Mouse (Mus musculus): ENCODE measurements around the gene Adgrf3. TPM values are rescaled to one million over a fixed set of nuclear protein-coding genes. Genes with fewer than 3 reads are reported as not detected.
A peak's percentile ranks its signal among the peaks of the same experiment; 100 is the strongest.

Adgrf3 gene
- polyA plus RNA-seq, 1 experiment: not detected

DNA sequence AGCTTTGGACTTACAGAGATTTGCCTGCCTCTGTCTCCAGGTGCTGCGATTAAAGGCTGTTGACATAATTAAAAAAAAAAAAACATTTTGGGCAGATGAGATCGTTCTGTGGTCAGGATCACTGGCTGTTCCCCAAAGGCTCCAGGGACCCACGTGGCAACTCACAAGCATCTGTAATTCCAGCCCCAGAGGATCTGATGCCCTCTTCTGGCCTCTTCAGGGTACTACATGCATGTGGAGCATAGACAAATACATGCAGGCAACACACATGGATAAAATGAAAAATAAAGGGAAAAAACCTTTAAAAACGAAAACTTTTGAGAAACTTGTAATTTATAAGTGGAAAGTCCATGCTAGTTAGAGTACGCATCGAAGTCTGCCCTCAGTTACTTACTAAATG is 1.8 kb upstream of the Adgrf3 start:
- no peaks in the 10 kb centered on the region for H3K9me3 ChIP-seq (replicated peaks; ENCODE audit: control insufficient read depth, insufficient read depth, low read length, poor library complexity, severe bottlenecking)
- no peak overlapping the region for H3K27ac ChIP-seq (ENCODE audit: insufficient read depth, low read length)
- peak; percentile 55 for TF ChIP-seq CTCF (IDR thresholded peaks at IDR 0.05; ENCODE audit: low read depth, low read length)
- no peak for TF ChIP-seq POLR2A (IDR thresholded peaks at IDR 0.05; ENCODE audit: insufficient read depth, low read length)
- no peak for TF ChIP-seq EP300 (IDR thresholded peaks at IDR 0.05; ENCODE audit: insufficient read depth, low read depth, low read length)
- no peaks in the 10 kb centered on the region for H3K27me3 ChIP-seq (ENCODE audit: control insufficient read depth, insufficient read depth, low read length, poor library complexity, severe bottlenecking)
- H3K9ac ChIP-seq (ENCODE audit: low read depth, poor library complexity, severe bottlenecking): no peak overlapping the region
- H3K4me3 ChIP-seq (ENCODE audit: low read depth, low read length): no peak overlapping the region
- no peaks in the 10 kb centered on the region for H3K36me3 ChIP-seq (ENCODE audit: control insufficient read depth, insufficient read depth, low read length, poor library complexity, severe bottlenecking)
- peaks cover 7% of the 10 kb centered on the region for H3K4me1 ChIP-seq (ENCODE audit: control insufficient read depth, insufficient read depth, low read length)

DNA sequence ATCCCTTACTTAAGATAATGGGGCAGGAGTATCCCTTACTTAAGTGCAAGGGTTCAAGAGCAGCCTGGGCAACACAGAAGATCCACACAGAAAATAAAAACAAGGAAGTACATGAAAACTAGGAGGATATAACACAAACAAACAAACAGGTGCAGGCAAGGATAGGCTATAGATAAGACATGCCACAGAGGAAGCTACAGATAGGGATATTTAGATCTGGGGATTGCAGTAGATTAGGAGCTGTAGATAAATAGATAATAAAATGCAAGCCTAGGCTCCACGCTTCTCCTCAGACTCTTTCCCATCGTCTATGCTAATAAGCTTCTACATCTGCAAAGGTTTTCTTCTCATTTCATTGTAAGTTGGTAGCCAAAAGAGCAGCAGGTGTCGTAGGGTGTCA is 488 bp downstream of the Adgrf3 start:
- Histone ChIP-seq H3K9ac (ENCODE audit: low read depth, poor library complexity, severe bottlenecking) (no peak overlapping the region), H3K9me3 (replicated peaks; ENCODE audit: control insufficient read depth, insufficient read depth, low read length, poor library complexity, severe bottlenecking) (no peaks in the 10 kb centered on the region), H3K36me3 (ENCODE audit: control insufficient read depth, insufficient read depth, low read length, poor library complexity, severe bottlenecking) (no peaks in the 10 kb centered on the region), H3K27ac (ENCODE audit: insufficient read depth, low read length) (no peak overlapping the region), H3K4me1 (ENCODE audit: control insufficient read depth, insufficient read depth, low read length) (peaks cover 7% of the 10 kb centered on the region), H3K4me3 (ENCODE audit: low read depth, low read length) (no peak overlapping the region), H3K27me3 (ENCODE audit: control insufficient read depth, insufficient read depth, low read length, poor library complexity, severe bottlenecking) (no peaks in the 10 kb centered on the region)
- TF ChIP-seq CTCF (IDR thresholded peaks at IDR 0.05; ENCODE audit: low read depth, low read length) (no peak), EP300 (IDR thresholded peaks at IDR 0.05; ENCODE audit: insufficient read depth, low read depth, low read length) (no peak), POLR2A (IDR thresholded peaks at IDR 0.05; ENCODE audit: insufficient read depth, low read length) (no peak)

GRCm38 (mm10) chr5:30204441-30204840 is 1.1 kb downstream of the Adgrf3 start:
- no peaks in the 10 kb centered on the region for H3K27me3 ChIP-seq (ENCODE audit: control insufficient read depth, insufficient read depth, low read length, poor library complexity, severe bottlenecking)
- H3K9ac ChIP-seq (ENCODE audit: low read depth, poor library complexity, severe bottlenecking): no peak overlapping the region
- TF ChIP-seq CTCF (IDR thresholded peaks at IDR 0.05; ENCODE audit: low read depth, low read length) (no peak), POLR2A (IDR thresholded peaks at IDR 0.05; ENCODE audit: insufficient read depth, low read length) (no peak), EP300 (IDR thresholded peaks at IDR 0.05; ENCODE audit: insufficient read depth, low read depth, low read length) (no peak)
- no peak overlapping the region for H3K4me3 ChIP-seq (ENCODE audit: low read depth, low read length)
- no peak overlapping the region for H3K27ac ChIP-seq (ENCODE audit: insufficient read depth, low read length)
- H3K9me3 ChIP-seq (replicated peaks; ENCODE audit: control insufficient read depth, insufficient read depth, low read length, poor library complexity, severe bottlenecking): no peaks in the 10 kb centered on the region
- peaks cover 7% of the 10 kb centered on the region for H3K4me1 ChIP-seq (ENCODE audit: control insufficient read depth, insufficient read depth, low read length)
- no peaks in the 10 kb centered on the region for H3K36me3 ChIP-seq (ENCODE audit: control insufficient read depth, insufficient read depth, low read length, poor library complexity, severe bottlenecking)

DNA sequence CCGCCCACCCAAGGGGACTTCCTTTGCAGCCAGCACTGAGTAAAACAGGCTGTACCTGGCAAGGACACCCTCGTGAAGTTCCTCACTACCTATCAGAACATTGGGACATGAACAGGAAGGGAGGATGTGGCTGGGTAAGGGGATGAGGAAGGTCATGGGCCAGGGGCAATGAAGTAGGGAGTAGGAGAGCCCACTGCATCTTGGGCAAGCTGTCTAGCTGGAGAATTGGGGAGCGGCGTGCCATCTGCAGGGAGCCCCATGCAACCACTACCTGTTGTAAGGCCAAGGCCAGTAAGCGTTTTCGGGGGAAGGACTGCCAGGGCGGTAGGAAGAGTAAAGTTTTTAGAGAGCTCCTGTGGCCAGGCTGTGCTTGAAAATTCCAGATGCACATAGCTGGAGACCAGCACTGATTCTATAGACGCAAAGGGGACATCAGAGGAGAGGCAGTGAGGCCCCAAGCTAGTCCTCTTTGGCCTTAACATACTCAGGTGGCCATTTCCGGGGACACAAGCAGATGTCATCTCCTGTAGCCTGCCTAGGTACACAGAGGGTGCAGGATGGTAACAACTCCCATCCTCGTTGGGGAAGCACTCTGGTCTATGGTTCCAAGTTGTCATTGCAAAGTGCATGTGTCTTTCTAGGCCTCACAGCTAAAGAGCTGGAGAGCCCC is 2.2 kb downstream of the Adgrf3 start:
- Histone ChIP-seq H3K27me3 (ENCODE audit: control insufficient read depth, insufficient read depth, low read length, poor library complexity, severe bottlenecking) (no peaks in the 10 kb centered on the region), H3K9ac (ENCODE audit: low read depth, poor library complexity, severe bottlenecking) (no peak overlapping the region), H3K36me3 (ENCODE audit: control insufficient read depth, insufficient read depth, low read length, poor library complexity, severe bottlenecking) (no peaks in the 10 kb centered on the region), H3K4me1 (ENCODE audit: control insufficient read depth, insufficient read depth, low read length) (peaks cover 7% of the 10 kb centered on the region), H3K9me3 (replicated peaks; ENCODE audit: control insufficient read depth, insufficient read depth, low read length, poor library complexity, severe bottlenecking) (no peaks in the 10 kb centered on the region), H3K27ac (ENCODE audit: insufficient read depth, low read length) (no peak overlapping the region), H3K4me3 (ENCODE audit: low read depth, low read length) (no peak overlapping the region)
- TF ChIP-seq EP300 (IDR thresholded peaks at IDR 0.05; ENCODE audit: insufficient read depth, low read depth, low read length) (no peak), POLR2A (IDR thresholded peaks at IDR 0.05; ENCODE audit: insufficient read depth, low read length) (no peak), CTCF (IDR thresholded peaks at IDR 0.05; ENCODE audit: low read depth, low read length) (no peak)

DNA sequence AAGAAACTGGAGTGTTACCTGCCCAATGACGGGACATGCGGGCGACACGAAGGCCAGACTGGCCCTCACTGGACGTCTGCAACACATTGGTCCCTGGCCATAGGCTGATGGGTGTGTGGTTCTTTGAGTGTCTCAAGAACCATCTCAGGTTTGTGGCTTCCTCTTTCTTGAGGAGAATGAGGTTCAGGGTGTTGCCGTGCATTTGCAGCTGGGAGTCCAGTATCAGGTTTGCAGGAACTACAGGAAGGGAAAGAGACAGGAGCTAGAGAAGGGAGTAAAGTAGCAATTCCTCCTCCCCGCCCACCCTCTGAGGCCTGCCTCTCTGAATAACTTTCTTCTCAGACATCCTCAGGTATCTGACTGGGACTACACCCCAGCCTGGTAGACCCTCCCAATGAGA is 3.3 kb downstream of the Adgrf3 start:
- H3K4me1 ChIP-seq (ENCODE audit: control insufficient read depth, insufficient read depth, low read length): peaks cover 7% of the 10 kb centered on the region
- H3K9me3 ChIP-seq (replicated peaks; ENCODE audit: control insufficient read depth, insufficient read depth, low read length, poor library complexity, severe bottlenecking): no peaks in the 10 kb centered on the region
- no peaks in the 10 kb centered on the region for H3K36me3 ChIP-seq (ENCODE audit: control insufficient read depth, insufficient read depth, low read length, poor library complexity, severe bottlenecking)
- no peak overlapping the region for H3K4me3 ChIP-seq (ENCODE audit: low read depth, low read length)
- H3K27me3 ChIP-seq (ENCODE audit: control insufficient read depth, insufficient read depth, low read length, poor library complexity, severe bottlenecking): no peaks in the 10 kb centered on the region
- H3K27ac ChIP-seq (ENCODE audit: insufficient read depth, low read length): no peak overlapping the region
- H3K9ac ChIP-seq (ENCODE audit: low read depth, poor library complexity, severe bottlenecking): no peak overlapping the region
- TF ChIP-seq EP300 (IDR thresholded peaks at IDR 0.05; ENCODE audit: insufficient read depth, low read depth, low read length): no peak
- TF ChIP-seq CTCF (IDR thresholded peaks at IDR 0.05; ENCODE audit: low read depth, low read length): no peak

DNA sequence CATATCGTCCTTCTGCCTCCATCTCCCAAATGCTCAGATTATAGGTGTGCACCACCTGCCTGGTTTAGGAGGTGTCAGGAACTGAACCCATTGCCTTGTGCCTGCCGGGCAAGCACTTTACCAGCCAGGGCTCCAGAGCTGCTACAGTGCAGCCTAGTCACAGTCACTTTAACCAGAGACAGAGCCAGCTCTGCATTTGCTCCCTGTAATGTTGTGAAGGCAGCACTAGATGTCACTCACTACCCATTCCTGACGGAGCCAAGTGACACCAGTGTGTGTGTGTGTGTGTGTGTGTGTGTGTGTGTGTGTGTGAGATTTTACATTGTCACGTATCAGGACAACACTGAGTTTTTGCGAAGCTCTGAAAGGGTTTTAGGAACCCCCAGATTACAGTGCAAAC is 4.0 kb downstream of the Adgrf3 start:
- H3K27ac ChIP-seq (ENCODE audit: insufficient read depth, low read length): no peak overlapping the region
- no peaks in the 10 kb centered on the region for H3K36me3 ChIP-seq (ENCODE audit: control insufficient read depth, insufficient read depth, low read length, poor library complexity, severe bottlenecking)
- no peak for TF ChIP-seq POLR2A (IDR thresholded peaks at IDR 0.05; ENCODE audit: insufficient read depth, low read length)
- TF ChIP-seq CTCF (IDR thresholded peaks at IDR 0.05; ENCODE audit: low read depth, low read length): peak; percentile 43
- no peaks in the 10 kb centered on the region for H3K27me3 ChIP-seq (ENCODE audit: control insufficient read depth, insufficient read depth, low read length, poor library complexity, severe bottlenecking)
- H3K9me3 ChIP-seq (replicated peaks; ENCODE audit: control insufficient read depth, insufficient read depth, low read length, poor library complexity, severe bottlenecking): no peaks in the 10 kb centered on the region
- peaks cover 7% of the 10 kb centered on the region for H3K4me1 ChIP-seq (ENCODE audit: control insufficient read depth, insufficient read depth, low read length)
- no peak overlapping the region for H3K4me3 ChIP-seq (ENCODE audit: low read depth, low read length)
- H3K9ac ChIP-seq (ENCODE audit: low read depth, poor library complexity, severe bottlenecking): no peak overlapping the region
